Mouse (Mus musculus) right cerebral cortex, postnatal 10 days (tissue): ENCODE measurements around the gene Cdk12.

ENCODE experiments used
- DNase-seq, 2 experiments: peaks; one replicate each; pipeline ENCODE4 v3.0.0; 2021; ENCODE audit warnings: low spot score in 2 of 2

Cdk12 gene

DNA sequence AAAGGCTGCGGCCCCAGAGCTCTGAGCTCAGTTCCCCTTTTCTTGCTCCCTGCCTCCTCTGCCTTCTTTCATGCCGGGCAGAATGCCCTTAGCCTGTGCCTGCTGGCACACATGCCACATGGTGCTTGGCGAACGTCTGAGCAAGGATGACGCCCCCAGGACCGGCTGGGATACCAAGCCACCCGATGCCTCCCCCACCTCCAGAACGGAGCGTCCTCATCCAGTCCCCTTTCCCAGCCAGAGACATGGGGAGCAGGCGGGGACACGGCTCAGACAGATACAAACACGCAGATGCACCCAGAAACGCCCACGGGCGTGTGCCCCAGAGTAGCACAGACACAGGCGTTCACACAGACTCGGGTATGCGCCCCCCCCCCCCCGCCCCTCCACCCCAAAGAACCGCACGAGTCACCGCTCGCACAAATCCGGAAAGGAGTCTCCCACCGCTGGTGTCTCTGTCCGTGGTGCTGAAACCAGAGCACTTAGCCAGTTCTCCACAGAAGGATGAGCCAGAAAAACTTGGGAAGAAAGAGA lies 111.0 kb downstream of the Cdk12 start:
- DNase-seq: peak; percentile 71 to 79

DNA sequence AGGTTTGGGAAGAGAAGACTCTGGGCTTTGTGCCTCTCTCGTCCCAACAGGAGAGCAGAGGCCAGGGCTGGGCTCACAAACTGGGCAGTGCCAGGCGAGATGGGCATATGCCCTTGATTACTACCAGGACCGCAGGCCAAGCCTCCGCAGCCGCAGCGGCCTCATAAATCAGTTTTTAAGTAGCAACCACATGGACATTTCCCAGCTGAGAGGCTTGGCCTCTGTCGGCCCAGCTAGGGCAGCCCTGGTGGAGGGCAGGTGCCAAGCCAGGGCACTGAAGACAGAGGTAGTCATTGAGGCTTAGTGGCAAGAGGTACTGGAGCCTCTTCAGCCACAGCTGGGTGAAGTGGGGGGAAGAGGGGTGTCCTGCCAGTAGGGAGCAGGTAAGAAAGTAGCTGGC lies 114.6 kb downstream of the Cdk12 start:
- DNase-seq: peak in 1 of 2 experiments; percentile 21

- DNase-seq: peak; percentile 47 to 56
Measured at GRCm38 (mm10) chr11:98318421-98319116, 115.7 kb downstream of the Cdk12 start.

DNA sequence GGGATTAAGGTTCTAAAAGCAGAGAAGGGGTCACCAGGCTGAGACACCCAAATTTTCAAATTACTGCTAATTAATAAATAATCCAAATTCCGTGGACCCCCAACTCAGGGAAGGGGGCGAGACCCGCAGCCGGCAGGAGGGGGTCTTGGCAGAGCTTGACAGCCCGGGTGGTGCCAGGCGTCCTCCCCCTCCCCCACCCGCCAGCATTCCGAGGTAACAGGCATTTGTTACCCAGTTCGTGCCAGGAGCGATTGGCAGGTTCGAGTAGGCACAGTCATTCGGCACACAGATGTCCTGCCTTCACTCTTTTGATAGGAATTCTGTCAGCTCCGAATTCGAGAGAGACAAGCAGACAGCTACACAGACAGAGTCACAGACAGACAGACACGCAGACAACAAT lies 116.3 kb downstream of the Cdk12 start:
- DNase-seq: peak; percentile 49 to 57

DNA sequence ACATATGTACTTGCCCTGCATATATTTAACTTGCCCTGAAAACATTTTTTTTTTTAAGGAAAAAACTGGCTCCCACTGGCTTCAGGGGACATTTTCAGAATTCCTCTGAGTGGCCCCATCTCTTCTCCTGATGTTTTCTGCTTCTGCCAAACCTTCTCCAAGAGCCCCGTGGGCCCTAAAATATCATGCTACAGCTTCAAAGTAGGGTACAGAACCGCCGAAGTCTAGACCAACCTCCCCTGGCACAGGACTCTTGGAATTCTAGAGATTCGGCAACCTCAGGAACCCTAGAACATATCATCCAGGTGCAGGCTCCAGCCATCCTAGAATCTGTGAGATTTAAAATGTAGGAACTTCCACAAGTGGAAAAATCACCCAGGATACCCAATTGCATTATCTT lies 116.7 kb downstream of the Cdk12 start:
- peak in 1 of 2 experiments; percentile 17 for DNase-seq

DNA sequence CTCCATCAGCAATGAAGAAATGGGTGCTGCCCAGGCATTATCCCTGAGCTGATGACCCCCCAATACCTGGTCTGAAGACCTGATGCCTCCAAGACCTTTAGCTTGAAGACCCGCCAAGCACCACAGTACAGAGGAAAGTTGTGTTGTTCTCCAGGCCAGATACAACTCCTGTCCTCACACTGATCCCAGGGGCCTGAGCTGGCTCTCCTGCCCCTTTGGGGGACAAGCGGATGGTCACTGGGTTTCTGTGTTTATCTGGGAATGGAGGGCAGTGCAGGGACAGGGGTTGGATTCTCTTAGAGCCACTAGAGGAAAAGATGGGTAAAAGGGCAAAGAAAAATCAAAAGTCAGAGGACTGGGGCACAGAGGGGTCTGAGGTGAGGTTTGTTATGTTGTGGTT lies 117.1 kb downstream of the Cdk12 start:
- peak; percentile 19 to 37 for DNase-seq

DNA sequence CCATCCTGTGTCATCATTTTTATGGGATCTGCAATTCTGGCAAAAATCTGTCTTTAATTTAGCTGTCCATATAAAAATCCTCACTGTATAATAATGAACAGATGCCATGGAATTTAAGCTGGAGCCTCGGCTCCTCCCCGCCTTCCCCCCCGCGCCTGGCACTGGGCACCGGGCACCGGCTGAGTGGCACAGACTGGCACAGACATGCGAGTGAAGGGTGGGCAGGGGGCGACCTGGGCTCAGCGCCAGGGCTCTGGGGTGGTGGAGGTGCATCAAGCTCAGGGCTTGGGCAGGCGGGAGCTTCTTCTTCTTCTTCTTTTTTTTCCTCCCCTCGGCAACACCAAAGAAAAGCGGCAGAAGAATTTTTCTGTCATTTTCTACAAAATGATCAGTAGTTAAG lies 117.5 kb downstream of the Cdk12 start:
- DNase-seq: peak; percentile 59 to 63

GRCm38 (mm10) chr11:98320806-98321676 lies 118.2 kb downstream of the Cdk12 start:
- peak; percentile 57 to 65 for DNase-seq

DNA sequence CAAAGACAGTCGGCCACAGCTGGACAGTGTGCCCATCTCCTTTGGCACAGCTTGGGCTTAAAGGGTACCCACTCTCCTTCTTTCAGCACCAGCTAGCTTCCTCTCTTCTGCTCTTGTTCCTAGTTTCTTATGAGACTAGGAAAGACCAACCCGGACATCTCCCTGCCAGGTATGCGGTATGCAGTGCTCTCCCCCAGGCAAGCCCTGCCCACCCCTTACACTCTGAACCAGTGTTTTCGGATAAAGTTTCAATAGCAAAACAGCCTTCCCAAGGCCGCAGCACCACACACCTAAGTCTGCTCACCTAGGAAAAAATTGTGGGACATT lies 118.8 kb downstream of the Cdk12 start:
- peak in 1 of 2 experiments; percentile 22 for DNase-seq

DNA sequence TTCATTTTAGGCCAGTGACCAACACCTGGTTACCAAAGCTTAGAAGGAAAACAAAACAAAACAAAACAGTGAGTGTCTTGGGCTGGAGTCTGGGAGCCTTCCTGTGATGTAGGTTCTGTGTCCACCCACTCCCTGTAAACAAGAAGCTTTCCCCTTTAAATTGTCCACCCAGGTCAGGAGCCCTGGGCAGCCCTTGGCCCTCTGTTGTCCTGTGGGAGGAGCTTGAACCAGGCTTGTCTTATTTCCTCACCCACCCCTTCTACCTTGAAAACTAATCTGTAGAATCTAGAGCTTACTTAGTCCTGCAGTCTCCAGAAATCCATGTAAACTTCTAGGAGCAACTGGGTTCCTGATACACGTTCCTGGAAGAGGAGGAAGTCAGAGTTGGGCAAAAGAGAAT lies 119.3 kb downstream of the Cdk12 start:
- DNase-seq: no peak

DNA sequence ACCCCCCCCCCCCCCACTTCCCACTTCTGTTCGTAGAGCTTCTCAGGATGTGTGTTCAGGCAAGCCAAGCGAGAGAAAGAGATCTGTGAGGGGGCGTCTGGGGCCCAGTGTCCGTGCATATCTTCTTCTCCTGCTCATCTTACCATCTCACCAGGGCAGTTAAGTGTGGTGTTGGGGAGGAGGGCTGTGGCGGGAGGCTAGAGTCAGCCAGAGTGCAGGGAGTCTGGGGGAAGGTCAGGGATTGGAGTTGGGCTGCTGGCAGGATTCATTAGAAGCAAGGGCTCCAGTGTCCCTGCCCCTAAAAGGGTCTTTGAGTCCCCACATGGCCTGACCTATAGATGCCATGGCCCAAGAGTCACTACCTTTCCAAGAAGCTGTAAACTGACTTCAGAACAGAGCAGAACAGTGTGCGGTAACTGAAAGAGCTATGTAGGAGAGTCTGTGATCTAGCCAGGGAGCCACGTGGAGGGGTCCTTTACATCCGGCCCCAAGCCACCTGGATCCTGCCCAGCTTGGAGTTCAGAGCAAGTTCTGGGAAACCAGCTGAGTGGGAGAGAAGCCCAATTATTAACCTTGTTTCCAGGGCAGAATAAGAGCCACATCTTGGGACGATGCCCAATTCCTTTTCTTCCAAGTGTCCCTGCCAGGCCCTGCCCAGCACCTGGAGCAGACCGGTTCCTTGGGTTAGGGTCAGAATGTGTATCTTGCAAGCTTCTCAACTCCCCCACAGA lies 120.4 kb downstream of the Cdk12 start:
- peak; percentile 27 to 33 for DNase-seq

GRCm38 (mm10) chr11:98323933-98324332 lies 121.1 kb downstream of the Cdk12 start:
- peak; percentile 30 to 38 for DNase-seq

DNA sequence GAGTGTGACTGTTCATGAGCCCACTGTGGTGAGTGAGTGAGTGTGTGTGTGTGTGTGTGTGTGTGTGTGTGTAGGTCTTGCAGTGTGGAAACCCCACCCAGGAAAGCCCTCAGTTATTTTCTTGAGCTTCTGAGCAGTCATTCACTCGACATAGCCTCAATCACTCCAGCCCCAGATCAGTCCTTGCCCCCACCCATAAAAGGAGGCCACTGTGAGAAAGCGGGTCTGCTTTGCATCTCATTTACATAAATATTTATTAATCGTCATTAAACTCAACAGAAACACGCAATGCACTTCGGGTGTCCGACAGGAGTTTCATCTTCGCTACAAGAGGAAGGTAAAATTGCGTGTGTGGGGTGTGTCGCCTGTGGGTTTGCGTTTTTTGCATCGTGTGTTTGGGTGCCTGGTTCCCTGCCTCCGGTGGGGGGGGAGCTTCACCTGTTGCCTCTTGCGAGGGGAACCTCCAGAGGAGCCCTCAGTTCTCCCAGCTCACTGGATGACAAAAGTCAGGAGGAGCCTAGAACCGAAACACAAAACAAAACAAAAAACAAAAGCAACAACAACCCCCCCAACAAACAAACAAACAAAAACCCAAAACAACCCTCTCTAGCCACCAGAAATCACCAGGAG lies 122.4 kb downstream of the Cdk12 start:
- DNase-seq: peak; percentile 34 to 39

DNA sequence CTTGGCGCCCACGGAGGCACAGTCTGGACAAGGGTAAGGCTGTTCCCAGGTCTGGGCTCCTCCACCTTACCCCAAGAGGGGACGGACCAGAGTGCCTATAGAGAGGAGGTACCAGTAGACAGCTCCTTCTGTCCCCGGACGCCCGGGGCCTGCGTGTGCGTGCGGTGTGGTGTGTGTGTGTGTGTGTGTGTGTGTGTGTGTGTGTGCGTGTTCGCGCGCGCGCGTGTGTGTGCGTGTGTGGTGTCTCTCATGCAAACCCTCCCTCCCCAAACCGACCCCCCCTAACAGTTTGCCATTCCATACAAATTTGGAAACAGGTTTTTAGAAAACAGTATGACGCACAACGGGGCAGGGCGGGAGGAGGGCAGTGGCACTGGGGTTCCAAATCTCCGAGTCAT lies 123.0 kb downstream of the Cdk12 start:
- peak; percentile 30 to 42 for DNase-seq

DNA sequence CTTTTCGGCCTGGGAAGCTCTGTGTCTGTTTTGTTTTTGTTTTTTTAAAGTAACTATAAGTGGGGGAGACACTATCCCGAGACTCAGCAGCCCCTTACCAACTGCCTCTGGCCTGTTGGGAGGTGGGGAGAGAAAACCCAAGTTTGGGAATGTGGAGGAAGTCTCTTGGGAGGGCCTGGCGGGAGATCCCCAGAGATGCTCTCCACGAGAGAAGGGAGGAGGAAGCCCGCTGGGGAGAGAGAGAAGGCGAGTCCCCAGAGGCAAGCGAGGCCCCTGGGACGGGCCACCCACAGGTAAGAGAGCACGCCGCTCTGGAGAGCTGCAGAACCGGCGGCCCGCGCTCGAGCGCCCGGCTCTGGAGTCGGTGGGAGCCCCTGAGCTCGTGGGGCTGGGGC lies 123.9 kb downstream of the Cdk12 start:
- DNase-seq: peak in 1 of 2 experiments; percentile 25

- peak; percentile 47 to 50 for DNase-seq
Measured at GRCm38 (mm10) chr11:98327136-98328030, 124.5 kb downstream of the Cdk12 start.

- no peak for DNase-seq
Measured at GRCm38 (mm10) chr11:98328031-98328370, 125.1 kb downstream of the Cdk12 start.
